Mouse (Mus musculus): ENCODE measurements around the gene Mslnl. TPM values are rescaled to one million over a fixed set of nuclear protein-coding genes. Genes with fewer than 3 reads are reported as not detected.

The Mslnl gene
- polyA plus RNA-seq, 1 experiment = not detected

- no peak for TF ChIP-seq GATA1 (IDR thresholded peaks at IDR 0.05; ENCODE audit: low read length)
These were observed 56.1 kb downstream of the Mslnl start for GRCm38 (mm10) chr17:25791843-25792527.

GRCm38 (mm10) chr17:25792615-25793014 is 56.8 kb downstream of the Mslnl start, which contains the start of gene Fam173a:
Gene Fam173a (minus strand): TSS chr17:25792901.
- no peak for TF ChIP-seq GATA1 (IDR thresholded peaks at IDR 0.05; ENCODE audit: low read length)

DNA sequence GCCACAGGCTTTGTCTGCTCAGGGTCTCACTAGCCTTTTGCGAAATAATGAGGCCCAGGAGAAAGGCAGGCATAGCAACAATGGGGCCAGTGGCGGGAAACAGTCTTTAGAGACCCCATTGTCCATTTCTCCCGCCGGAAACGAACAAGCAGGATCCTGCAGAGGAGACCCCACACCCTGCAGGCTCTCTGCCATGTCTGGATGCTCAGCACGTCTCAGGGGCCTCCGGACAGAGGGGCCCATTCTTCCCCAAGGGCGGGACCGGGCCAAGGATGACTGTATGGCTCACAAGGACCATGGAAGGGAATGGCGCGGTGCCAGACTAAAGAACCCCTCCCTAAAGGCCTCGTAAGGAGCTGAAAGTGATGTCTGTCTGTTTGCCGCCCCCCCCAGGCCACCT is 58.4 kb downstream of the Mslnl start:
- TF ChIP-seq GATA1 (IDR thresholded peaks at IDR 0.05; ENCODE audit: low read length) = no peak

- no peak for TF ChIP-seq GATA1 (IDR thresholded peaks at IDR 0.05; ENCODE audit: low read length)
These were observed 59.2 kb downstream of the Mslnl start for GRCm38 (mm10) chr17:25794998-25795397.

DNA sequence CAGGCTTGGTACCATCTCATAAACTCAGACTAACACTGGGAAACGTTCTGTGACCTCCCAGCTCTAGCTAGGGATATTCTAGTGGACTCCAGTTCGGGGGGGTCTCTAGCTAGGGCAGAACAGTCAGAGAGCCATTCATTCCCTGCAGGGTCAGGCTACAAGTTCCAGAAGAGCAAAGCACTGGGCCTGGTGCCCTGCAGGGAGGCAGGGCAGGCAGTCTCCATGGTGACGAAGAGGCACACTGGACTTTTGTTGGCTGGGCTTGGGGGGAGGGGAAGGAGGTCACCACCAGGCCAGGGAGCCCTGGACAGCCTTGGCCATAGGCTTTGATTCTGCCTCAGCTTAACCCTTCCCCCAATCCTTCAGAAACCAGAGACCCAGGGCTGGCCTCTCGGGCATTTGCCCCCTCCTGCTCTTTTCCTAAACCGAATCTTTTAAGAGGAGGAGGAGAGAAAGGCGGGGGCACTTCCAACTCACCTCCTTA is 59.8 kb downstream of the Mslnl start, which contains the start of gene AC134908.4:
Gene AC134908.4, minus strand, starts transcription at position 51 of the 484 bp plus-strand sequence.
- no peak for TF ChIP-seq GATA1 (IDR thresholded peaks at IDR 0.05; ENCODE audit: low read length)

DNA sequence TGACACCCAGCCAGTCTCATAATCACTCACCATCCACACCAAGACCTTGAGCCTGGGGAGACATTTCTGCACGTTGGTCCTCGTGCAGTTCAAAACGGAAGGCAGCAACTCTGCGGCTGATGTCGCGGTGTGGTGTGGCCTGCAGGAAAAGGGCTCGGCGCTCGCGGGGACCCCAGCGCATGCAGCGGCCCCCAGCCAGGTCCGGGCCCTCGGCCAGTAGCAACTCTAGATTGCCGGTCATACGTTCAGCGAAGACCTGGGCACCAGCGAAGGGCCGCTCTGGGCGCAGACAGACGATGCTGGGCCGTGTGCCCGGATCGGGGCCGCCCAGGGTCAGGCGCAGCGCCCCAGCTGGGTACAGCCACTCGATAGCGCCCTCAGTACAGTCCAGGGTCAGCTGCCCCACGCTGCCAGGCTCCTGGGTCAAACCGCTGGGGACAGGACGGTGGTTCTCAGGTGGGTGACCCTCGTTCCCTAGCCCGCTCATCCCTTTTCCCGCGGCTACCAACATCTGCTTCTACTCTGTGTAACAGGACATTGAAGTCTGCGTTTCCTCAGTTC is 60.4 kb downstream of the Mslnl start:
- no peak for TF ChIP-seq GATA1 (IDR thresholded peaks at IDR 0.05; ENCODE audit: low read length)

- TF ChIP-seq GATA1 (IDR thresholded peaks at IDR 0.05; ENCODE audit: low read length) = no peak
These were observed 61.1 kb downstream of the Mslnl start, which contains the start of gene Metrn for GRCm38 (mm10) chr17:25796951-25797369. Gene Metrn (minus strand): TSS chr17:25797136.

Other genes with a start within 250 kb of the Mslnl start
- not detected in 2 replicates for gene Sstr5, start 238.8 kb upstream of the Mslnl start, polyA plus RNA-seq (2012)
- not detected in 2 replicates for gene Sox8, start 165.4 kb upstream of the Mslnl start, polyA plus RNA-seq (2012)
- 16.3 and 16.6 TPM in 2 replicates for gene Lmf1, start 157.0 kb upstream of the Mslnl start, polyA plus RNA-seq (2012)
- not detected in 2 replicates for gene Gng13, start 18.9 kb upstream of the Mslnl start, polyA plus RNA-seq (2012)
- 75.4 and 82.7 TPM in 2 replicates for gene Chtf18, start 8.6 kb upstream of the Mslnl start, polyA plus RNA-seq (2012)
- 41.1 and 46.1 TPM in 2 replicates for gene Rpusd1, start 8.4 kb upstream of the Mslnl start, polyA plus RNA-seq (2012)
- not detected in 2 replicates for gene Msln, start 18.3 kb downstream of the Mslnl start, polyA plus RNA-seq (2012)
- gene Narfl, start 37.7 kb downstream of the Mslnl start, polyA plus RNA-seq (2012) = 17.0 and 20.0 TPM in 2 replicates
- 31.3 and 32.7 TPM in 2 replicates for gene Haghl, start 49.6 kb downstream of the Mslnl start, polyA plus RNA-seq (2012)
- 0.04 TPM in 1 of 2 replicates, not detected in the other for gene Ccdc78, start 50.5 kb downstream of the Mslnl start, polyA plus RNA-seq (2012)
- gene Fam173a, start 56.9 kb downstream of the Mslnl start, polyA plus RNA-seq (2012) = 28.7 and 30.6 TPM in 2 replicates
- gene AC134908.4, start 59.6 kb downstream of the Mslnl start, polyA plus RNA-seq (2012) = not detected in 2 replicates
- 182 and 238 TPM in 2 replicates for gene Metrn, start 61.1 kb downstream of the Mslnl start, polyA plus RNA-seq (2012)
- not detected in 2 replicates for gene Fbxl16, start 73.0 kb downstream of the Mslnl start, polyA plus RNA-seq (2012)
- 4.2 and 10.5 TPM in 2 replicates for gene Wdr24, start 87.6 kb downstream of the Mslnl start, polyA plus RNA-seq (2012)
- 0.11 TPM in 2 replicates for gene Jmjd8, start 92.8 kb downstream of the Mslnl start, polyA plus RNA-seq (2012)
- 90.4 and 95.1 TPM in 2 replicates for gene Stub1, start 97.4 kb downstream of the Mslnl start, polyA plus RNA-seq (2012)
- gene Rhbdl1, start 101.3 kb downstream of the Mslnl start, polyA plus RNA-seq (2012) = 1.9 and 2.4 TPM in 2 replicates
- 10.1 and 12.3 TPM in 2 replicates for gene Gm20683, start 105.7 kb downstream of the Mslnl start, polyA plus RNA-seq (2012)
- gene Rhot2, start 108.8 kb downstream of the Mslnl start, polyA plus RNA-seq (2012) = 207 and 251 TPM in 2 replicates
- 6.9 and 14.5 TPM in 2 replicates for gene Wdr90, start 125.5 kb downstream of the Mslnl start, polyA plus RNA-seq (2012)
- gene Mcrip2, start 132.7 kb downstream of the Mslnl start, polyA plus RNA-seq (2012) = 175 and 225 TPM in 2 replicates
- gene Mettl26, start 139.0 kb downstream of the Mslnl start, polyA plus RNA-seq (2012) = 67.3 and 82.1 TPM in 2 replicates
- gene Wfikkn1, start 144.8 kb downstream of the Mslnl start, polyA plus RNA-seq (2012) = 1.6 and 1.9 TPM in 2 replicates
- 12.9 and 13.4 TPM in 2 replicates for gene Rab40c, start 183.7 kb downstream of the Mslnl start, polyA plus RNA-seq (2012)
- gene Pigq, start 208.9 kb downstream of the Mslnl start, polyA plus RNA-seq (2012) = 89.1 and 149 TPM in 2 replicates
- gene Nhlrc4, start 208.9 kb downstream of the Mslnl start, polyA plus RNA-seq (2012) = 0.31 and 0.85 TPM in 2 replicates
- 0.12 and 0.15 TPM in 2 replicates for gene A930017K11Rik, start 216.5 kb downstream of the Mslnl start, polyA plus RNA-seq (2012)
- gene Capn15, start 249.8 kb downstream of the Mslnl start, polyA plus RNA-seq (2012) = 46.6 and 49.5 TPM in 2 replicates

Measured in G1E-ER4 (cell line).